Comparison of ENCODE assay signal across 8 mouse cellular contexts in the genomic region with DNA sequence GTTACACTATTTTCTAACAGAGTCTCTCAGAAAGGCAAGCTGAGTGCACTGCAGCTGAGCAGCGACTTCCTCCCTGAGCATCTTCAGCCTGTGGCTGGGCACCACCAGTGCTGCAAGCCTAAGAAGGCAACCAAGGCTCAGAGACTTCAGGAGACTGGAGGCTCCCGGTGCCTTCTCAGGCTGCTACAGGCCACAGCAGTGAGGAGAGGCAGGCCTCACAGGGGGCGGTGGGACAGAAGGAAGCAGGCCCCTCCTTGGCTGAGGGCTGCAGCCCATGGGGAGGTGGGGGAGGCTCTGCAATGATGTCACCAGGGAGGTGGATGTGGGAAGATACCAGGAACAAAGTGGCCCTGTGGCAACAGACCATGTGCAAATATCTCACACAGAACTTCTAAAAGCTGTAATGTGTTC. TPM values are rescaled to one million over a fixed set of nuclear protein-coding genes. Genes with fewer than 3 reads are reported as not detected.
A peak's percentile ranks its signal among the peaks of the same experiment; 100 is the strongest.
DNase-seq lines count a peak whose midpoint lies in the region; ATAC-seq and TF ChIP-seq lines count a peak whose summit lies in the region.

No protein-coding gene starts in this region.

- WGBS in kidney, postnatal 0 days = 34% methylated on average over 3 of the region's 3 CpGs
- WGBS in forebrain, embryonic 12.5 days = 34% methylated on average over 3 of the region's 3 CpGs
- 41% methylated on average over 3 of the region's 3 CpGs for WGBS in limb, embryonic 13.5 days

- no peak overlapping the region for H3K4me2 ChIP-seq in kidney, postnatal 0 days (ENCODE audit: low read length)
- no peak overlapping the region for H3K4me2 ChIP-seq in forebrain, embryonic 12.5 days
- H3K4me2 ChIP-seq in limb, embryonic 13.5 days (replicated peaks) = no peak overlapping the region

- peaks cover 15% of the 10 kb centered on the region; the same call in 1 of the 2 replicates for H3K36me3 ChIP-seq in kidney, postnatal 0 days (ENCODE audit: insufficient read depth, low read length)
- peaks cover 16% of the 10 kb centered on the region for H3K36me3 ChIP-seq in forebrain, embryonic 12.5 days (replicated peaks)
- peaks cover 24% of the 10 kb centered on the region for H3K36me3 ChIP-seq in limb, embryonic 13.5 days

- 0 out of 2 replicates have a peak overlapping the region, but pooled peaks have one; percentile 14 for H3K9ac ChIP-seq in kidney, postnatal 0 days (ENCODE audit: low read depth, low read length)
- peak overlapping the region; percentile 47 for H3K9ac ChIP-seq in forebrain, embryonic 12.5 days
- H3K9ac ChIP-seq in limb, embryonic 13.5 days = peak overlapping the region; percentile 19; the same call in 1 of the 2 replicates

- DNase-seq in kidney, postnatal 0 days (ENCODE audit: low spot score) = no peak
- DNase-seq in kidney, adult 18-20 months = no peak
- DNase-seq in brain, adult 2 months (ENCODE audit: low read depth, low spot score) = peak; percentile 72
- no peak for DNase-seq in MN1 (ENCODE audit: low spot score)
- no peak for DNase-seq in kidney, postnatal 25 days
- DNase-seq in spleen, adult 12 weeks (ENCODE audit: low spot score) = no peak

- no peaks in the 10 kb centered on the region for H3K9me3 ChIP-seq in kidney, postnatal 0 days (replicated peaks; ENCODE audit: low read length)
- no peaks in the 10 kb centered on the region for H3K9me3 ChIP-seq in forebrain, embryonic 12.5 days
- H3K9me3 ChIP-seq in limb, embryonic 13.5 days = no peaks in the 10 kb centered on the region

- H3K4me1 ChIP-seq in kidney, postnatal 0 days (replicated peaks; ENCODE audit: insufficient read depth, low read length) = peaks cover 9% of the 10 kb centered on the region; the same call in 1 of the 2 replicates
- H3K4me1 ChIP-seq in forebrain, embryonic 12.5 days = peaks cover 18% of the 10 kb centered on the region
- H3K4me1 ChIP-seq in limb, embryonic 13.5 days = peaks cover 11% of the 10 kb centered on the region

- no peak for TF ChIP-seq CTCF in kidney, postnatal 0 days (IDR thresholded peaks at IDR 0.05; ENCODE audit: low read depth)

- H3K27ac ChIP-seq in kidney, postnatal 0 days = no peak overlapping the region
- H3K27ac ChIP-seq in forebrain, embryonic 12.5 days = peak overlapping the region; percentile 89
- peak overlapping the region; percentile 72 for H3K27ac ChIP-seq in limb, embryonic 13.5 days

- ATAC-seq in kidney, postnatal 0 days (replicated peaks; ENCODE audit: low FRiP score, low read depth) = no peak
- peak; percentile 40; the same call in 1 of the 2 replicates for ATAC-seq in forebrain, embryonic 12.5 days (ENCODE audit: low FRiP score)
- ATAC-seq in limb, embryonic 13.5 days (ENCODE audit: low FRiP score, low read depth) = 0 out of 2 replicates have a peak, but pooled peaks have one; percentile 33

- no peak overlapping the region for H3K4me3 ChIP-seq in kidney, postnatal 0 days (replicated peaks; ENCODE audit: low read depth, low read length)
- no peak overlapping the region for H3K4me3 ChIP-seq in forebrain, embryonic 12.5 days (replicated peaks)
- H3K4me3 ChIP-seq in limb, embryonic 13.5 days = no peak overlapping the region

- H3K27me3 ChIP-seq in kidney, postnatal 0 days (ENCODE audit: insufficient read depth, low read length) = no peaks in the 10 kb centered on the region
- H3K27me3 ChIP-seq in forebrain, embryonic 12.5 days = no peaks in the 10 kb centered on the region
- no peaks in the 10 kb centered on the region for H3K27me3 ChIP-seq in limb, embryonic 13.5 days

RNA-seq across cellular contexts. Expression of a gene that starts 25.1 kb away (rescaled TPM):
- 91.7 and 98.1 TPM in 2 replicates for polyA plus RNA-seq in kidney, postnatal 0 days (2015; fragmentation: Nextera tagmentation; extraction: Ambion mirVana)
- polyA plus RNA-seq in forebrain, embryonic 12.5 days (2016; fragmentation: Nextera tagmentation; extraction: Ambion mirVana) = 41.6 and 44.1 TPM in 2 replicates
- 65.3 and 66.0 TPM in 2 replicates for polyA plus RNA-seq in limb, embryonic 13.5 days (2015; fragmentation: Nextera tagmentation; extraction: Ambion mirVana)

RNA-seq across cellular contexts. Expression of a gene that starts 50.2 kb away (rescaled TPM):
- 29.5 TPM in 2 replicates for polyA plus RNA-seq in kidney, postnatal 0 days (2015; fragmentation: Nextera tagmentation; extraction: Ambion mirVana)
- polyA plus RNA-seq in forebrain, embryonic 12.5 days (2016; fragmentation: Nextera tagmentation; extraction: Ambion mirVana) = 40.4 and 41.5 TPM in 2 replicates
- polyA plus RNA-seq in limb, embryonic 13.5 days (2015; fragmentation: Nextera tagmentation; extraction: Ambion mirVana) = 40.9 and 42.2 TPM in 2 replicates

RNA-seq across cellular contexts. Expression of a gene that starts 50.7 kb away (rescaled TPM):
- polyA plus RNA-seq in kidney, postnatal 0 days (2015; fragmentation: Nextera tagmentation; extraction: Ambion mirVana) = 23.7 and 24.8 TPM in 2 replicates
- polyA plus RNA-seq in forebrain, embryonic 12.5 days (2016; fragmentation: Nextera tagmentation; extraction: Ambion mirVana) = 29.0 and 30.2 TPM in 2 replicates
- polyA plus RNA-seq in limb, embryonic 13.5 days (2015; fragmentation: Nextera tagmentation; extraction: Ambion mirVana) = 31.8 and 32.3 TPM in 2 replicates

RNA-seq across cellular contexts. Expression of a gene that starts 51.5 kb away (rescaled TPM):
- 34.8 and 35.3 TPM in 2 replicates for polyA plus RNA-seq in kidney, postnatal 0 days (2015; fragmentation: Nextera tagmentation; extraction: Ambion mirVana)
- polyA plus RNA-seq in forebrain, embryonic 12.5 days (2016; fragmentation: Nextera tagmentation; extraction: Ambion mirVana) = 43.0 and 45.8 TPM in 2 replicates
- 31.0 and 33.3 TPM in 2 replicates for polyA plus RNA-seq in limb, embryonic 13.5 days (2015; fragmentation: Nextera tagmentation; extraction: Ambion mirVana)
